Mouse (Mus musculus) layer of hippocampus, postnatal 25 days (tissue): ENCODE results near the gene Irx3. TPM values are rescaled to one million over a fixed set of nuclear protein-coding genes. Genes with fewer than 3 reads are reported as not detected.

Source experiments
- DNase-seq, 2 experiments: peaks; one replicate each; pipeline ENCODE4 v3.0.0; 2022; ENCODE audit warnings: mixed read lengths in 2 of 2, low spot score in 1 of 2; ENCODE audit errors: extremely low spot score in 1 of 2
- total RNA-seq, 2 experiments: library from RNA; stranded (reverse); gene quantifications; 2 replicates each; pipeline ENCODE4 v1.2.3; 2021

Gene Irx3
- total RNA-seq, 2 experiments from 2014 or later, result 0.14 TPM; not detected in 1

DNA sequence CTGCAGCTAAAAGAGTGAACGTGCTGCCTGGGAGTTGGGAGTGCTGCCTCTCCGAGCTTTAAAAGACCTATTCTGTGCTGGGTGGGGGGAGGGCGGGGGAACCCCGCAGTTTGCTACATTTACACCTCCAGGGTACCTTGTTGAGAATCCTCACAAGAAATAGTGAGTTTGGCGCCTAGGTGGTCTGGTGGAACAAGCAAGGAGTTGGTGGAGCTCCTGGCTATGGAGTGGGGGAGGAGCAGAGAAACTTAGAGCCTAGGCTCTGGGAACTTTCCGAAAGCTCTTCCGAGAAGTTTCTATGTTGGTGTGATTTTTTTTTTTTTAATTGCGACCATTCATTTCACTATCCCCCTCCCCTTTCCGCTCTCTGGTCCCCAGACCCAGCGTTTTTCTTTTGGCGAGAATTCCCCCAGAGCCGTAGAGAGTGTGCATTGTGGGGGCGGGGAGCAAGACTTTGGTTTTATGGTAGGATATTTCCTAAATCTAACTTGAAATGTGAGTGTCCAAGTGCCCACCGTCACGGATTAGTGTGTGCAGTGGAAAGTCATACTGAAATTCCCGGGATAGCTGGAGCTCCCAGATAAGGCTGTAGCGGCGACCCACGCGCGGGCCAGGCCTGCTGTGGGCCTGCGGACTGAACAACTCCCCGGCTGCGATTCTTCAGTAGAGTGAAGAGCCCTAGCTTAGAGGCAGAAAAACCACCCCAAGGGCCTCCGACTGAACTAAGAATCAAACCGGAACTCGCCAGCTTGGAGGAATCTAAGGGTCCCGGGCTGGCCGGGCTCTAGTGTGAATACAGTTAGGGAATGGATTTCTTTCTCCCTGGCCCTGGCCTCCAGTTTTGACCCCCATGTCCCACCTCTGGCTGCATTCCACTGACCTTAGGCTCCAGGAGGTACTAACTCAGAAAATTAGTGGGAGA is 795 bp upstream of the Irx3 start:
- DNase-seq, result no peak

DNA sequence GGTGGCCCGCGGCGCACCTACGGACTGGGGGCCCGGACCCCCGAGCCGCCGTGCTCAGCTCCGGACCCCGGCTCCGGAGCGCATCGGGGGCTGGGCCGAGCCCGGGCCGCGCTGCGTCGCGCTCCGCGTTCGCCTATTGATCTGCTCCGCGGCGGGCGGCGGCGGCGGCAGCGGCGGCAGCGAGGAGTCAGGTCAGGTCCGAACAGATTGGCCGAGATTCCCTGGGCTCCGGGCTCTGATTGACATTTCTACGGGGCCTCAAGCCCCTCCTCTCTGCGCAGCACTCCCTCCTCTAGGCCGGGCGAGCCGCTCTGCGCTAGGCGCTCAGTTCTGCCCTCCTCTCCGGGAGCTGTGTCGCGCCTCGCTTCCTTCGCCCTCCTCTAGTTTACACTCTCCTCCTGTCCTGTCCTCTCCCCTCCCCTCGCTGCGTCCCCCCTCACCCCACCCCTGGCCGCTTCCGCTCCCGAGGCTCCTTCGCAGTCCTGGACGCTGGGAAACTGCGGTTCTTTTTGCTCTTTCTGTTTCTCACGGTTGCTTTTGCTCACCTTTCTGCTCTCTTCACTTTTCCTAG is 541 bp downstream of the Irx3 start:
- no peak for DNase-seq

- DNase-seq, result no peak
Observed at GRCm38 (mm10) chr8:91800523-91801240, 1.2 kb downstream of the Irx3 start.

DNA sequence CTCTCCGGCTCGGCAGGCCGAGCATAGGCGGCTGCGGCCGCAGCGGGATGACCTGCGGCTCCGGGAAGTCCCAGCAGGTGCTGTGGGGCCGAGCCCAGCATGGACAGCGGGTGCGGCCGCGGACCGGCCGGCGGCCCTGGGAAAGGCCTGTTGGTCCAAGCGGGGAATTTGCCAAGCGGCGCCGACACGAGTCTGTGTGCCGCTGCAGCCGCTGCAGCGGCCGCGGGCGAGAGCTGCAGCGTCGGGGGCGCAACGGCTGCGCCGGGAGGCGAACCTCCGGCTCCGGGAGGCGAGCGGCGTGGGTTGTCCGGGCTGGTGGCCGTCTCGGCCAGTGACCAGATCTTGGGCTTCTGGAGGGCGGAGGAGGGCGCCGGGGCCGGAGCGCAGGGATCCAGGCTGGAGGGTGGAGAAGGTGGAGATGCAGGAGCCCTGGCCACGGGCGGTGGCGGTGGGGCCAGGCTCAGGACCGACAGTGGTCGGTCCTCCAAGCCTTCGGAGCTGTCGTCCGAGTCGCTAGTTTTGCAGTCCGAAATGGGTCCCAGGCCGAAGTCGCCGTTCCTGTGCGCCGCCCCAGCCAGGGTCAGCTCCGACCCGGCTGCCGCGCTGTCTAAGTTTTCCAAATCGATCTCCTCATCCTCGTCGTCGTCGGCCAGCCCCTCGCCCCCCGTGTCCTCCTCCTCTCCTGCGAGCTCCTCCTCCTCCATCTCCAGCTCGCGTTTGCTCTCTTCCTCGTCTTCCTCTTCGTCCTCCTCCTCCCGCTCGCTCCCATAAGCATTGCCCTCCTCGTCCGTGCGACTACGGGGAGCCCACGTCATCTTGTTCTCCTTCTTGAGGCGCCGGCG is 2.0 kb downstream of the Irx3 start:
- no peak for DNase-seq

DNA sequence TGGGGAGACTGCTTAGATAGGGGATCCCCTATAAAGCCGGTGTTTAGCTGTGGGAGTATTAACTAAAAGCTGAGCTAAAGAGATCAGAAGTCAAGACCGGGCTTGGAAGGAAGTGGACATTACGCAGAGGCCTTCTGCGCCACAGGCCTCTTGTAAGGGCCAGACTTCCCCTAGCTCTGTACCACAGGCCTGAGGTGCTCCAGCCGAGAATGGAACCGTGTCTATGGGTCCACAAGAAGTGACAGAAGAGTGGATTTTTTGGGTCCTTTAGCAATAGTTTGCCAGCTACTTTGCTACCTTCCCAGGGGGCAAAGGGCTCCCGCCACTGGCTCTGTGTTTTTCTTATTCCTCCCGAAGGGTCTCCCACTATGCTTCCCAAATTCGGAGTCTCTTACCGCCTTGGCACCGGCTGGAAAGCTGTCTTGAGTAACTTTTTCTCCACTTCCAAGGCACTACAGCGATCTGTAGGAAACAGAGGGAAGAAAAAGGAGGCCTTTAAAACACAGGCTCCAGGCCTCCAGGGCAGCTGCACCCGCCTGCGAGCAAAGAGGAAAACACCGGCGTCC is 2.8 kb downstream of the Irx3 start:
- DNase-seq, result no peak

GRCm38 (mm10) chr8:91797626-91798271 is 4.1 kb downstream of the Irx3 start:
- peak in 1 of 2 experiments; percentile 56 for DNase-seq

DNA sequence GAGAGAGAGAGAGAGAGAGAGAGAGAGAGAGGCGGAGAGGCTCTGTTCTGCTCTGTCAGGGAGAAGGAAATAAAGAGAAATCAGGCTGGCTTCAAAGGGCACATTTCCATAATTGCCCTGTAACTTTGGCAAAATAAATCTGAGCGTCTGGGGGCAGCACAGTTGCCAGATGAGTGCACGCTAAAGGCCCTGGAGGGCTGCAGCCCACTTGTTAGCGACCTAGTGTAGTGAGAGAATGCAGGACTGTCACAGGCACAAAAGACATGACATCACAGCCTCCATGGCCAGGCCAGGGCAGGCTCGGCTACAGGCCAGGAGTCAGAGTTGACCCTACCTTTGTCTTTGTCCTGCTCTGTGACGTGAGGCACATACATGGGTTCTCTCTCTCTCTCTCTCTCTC is 8.0 kb downstream of the Irx3 start:
- no peak for DNase-seq

GRCm38 (mm10) chr8:91787194-91787895 is 14.5 kb downstream of the Irx3 start:
- no peak for DNase-seq

DNA sequence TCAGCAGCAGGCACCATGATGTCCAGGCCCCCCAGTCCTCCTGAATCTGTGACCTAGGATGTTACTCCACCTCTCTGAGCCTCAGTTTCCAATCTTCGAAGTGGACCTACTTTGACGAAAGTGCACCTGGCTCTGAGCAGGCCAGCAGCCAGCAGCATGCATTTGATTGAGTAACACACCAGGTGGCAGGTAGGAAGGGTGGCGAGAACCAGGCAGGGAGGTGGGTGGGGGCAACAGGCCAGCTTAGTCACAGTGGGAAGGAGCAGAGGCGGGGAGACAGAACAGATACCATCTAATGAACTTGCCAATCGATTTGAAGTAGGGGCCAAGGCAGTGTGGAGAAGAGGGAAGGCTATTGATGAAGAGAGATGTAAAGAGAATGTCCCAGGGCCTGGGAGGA is 18.9 kb downstream of the Irx3 start:
- DNase-seq, result no peak

- no peak for DNase-seq
Observed at GRCm38 (mm10) chr8:91782201-91782600, 19.7 kb downstream of the Irx3 start.

DNA sequence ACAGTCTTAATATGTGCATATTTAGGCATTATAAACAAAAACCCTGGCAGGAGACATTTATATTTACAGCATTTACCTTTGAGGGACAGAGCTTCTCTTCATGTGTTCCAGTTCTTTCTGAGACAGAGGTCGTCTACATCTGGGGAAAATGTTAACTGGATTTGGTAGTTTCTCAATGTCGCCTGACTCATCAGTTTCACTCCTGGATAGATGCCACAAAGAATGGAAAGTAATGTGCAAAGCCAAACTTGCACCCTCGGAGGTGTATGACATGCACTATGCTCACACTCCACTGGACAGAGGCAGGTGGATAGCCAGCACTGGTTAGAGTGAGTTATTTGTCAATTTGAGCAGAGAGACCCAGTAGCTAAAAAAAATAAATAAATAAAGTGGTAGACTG is 21.2 kb downstream of the Irx3 start:
- no peak for DNase-seq

GRCm38 (mm10) chr8:91768857-91769256 is 33.0 kb downstream of the Irx3 start:
- DNase-seq, result no peak

DNA sequence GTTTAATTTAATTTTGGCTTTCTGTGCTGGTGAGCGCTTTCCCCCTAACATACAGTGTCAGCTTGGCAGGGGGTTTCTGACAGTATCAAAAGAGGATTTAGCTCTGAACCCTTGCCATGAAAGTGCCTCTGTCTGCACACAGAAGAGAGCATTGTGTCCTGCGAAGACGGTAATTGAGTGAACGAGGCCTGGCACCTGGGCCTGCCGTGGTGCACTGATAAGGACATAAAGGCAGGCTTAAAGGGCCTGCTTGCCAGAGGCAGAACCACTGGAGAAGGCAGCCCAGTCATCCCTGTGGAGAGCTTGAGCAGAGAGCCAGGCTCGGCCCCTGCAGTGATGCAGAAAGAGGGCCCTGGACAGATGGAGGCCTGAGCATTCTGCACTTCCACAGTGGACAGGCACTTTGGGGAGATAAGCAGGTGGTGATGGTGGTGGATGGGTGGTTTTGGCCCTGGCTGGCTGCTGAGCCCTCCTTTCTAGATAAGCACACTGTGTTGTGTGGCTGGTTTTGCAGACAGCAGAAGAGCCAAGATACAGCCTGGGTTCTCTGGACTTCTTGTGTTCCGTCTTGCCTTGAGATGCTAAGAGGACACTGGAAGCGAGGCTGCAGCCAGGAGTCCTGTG is 36.3 kb downstream of the Irx3 start:
- no peak for DNase-seq

GRCm38 (mm10) chr8:91755566-91755965 is 46.3 kb downstream of the Irx3 start:
- DNase-seq, result no peak

DNA sequence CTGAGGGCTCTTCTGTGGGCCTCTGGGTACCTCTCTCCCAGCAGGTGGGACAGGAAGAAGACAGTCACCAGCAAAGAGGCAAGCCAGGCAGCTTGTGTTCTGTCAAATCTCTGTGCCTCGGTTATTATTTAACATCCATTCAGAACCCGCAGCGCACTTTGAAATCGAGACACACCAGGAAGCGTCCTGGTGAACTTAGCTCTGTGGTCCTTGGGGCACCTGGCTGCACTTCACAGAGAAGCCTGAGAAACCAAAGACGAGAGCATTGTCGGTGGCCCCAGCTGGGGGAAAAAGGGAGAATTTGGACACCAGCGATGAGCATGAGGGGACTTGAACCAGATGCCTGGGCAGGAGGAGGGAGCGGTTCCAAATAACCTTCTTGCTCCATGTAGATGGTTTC is 46.8 kb downstream of the Irx3 start:
- no peak for DNase-seq

GRCm38 (mm10) chr8:91750794-91751125 is 51.1 kb downstream of the Irx3 start:
- no peak for DNase-seq

DNA sequence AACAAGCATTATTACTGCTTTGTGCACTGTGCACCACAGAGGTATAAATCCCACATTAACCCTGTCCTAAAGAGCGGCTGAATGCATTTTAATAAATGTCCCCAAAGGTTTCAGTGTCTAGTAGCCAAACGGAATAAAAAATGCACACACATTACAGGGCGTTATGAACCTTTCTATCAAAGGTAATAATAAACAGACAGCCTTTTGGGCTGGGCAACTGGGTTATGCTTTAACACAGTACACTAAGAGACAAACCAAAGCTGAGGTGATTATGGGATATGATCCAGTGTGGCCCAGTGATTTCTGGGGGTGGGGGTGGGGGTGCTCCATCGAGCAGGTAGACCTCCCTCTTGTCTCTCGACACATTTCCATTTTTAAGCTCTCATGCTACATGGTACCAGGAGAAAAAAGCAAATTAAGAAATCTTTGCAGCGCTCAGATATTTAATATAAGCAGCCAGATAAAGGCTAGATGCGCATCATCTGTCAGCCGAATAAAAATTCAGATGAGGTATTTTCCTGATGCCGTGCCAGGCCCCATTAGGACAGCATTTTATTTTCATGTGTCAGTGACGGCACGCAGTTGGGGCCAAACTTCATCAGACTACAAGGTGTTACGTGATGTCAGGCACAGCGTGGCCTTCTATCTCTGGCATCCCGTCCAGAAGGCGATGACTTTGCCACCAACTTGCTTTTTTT is 51.6 kb downstream of the Irx3 start:
- DNase-seq, result no peak

DNA sequence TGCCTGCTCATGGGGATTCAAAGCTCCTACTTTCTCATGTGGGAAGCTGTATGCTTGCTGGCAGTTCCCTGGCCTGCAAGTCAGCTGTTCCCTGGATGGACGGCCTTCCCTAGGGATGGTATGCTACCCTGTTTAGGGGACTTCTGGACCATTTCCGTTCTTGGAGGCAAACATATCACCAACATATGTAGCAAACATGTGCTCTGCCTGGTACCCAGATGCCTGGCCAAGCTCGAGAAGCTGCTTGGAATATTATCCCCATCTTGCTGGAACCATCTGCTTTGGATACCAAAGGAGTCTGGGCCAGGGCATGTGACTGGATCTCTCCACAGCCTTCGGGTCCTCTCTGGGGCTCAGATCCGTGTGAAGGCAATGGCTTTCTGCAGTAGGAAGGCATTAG is 52.5 kb downstream of the Irx3 start:
- peak in 1 of 2 experiments; percentile 10 for DNase-seq
